Mouse (Mus musculus) liver, embryonic 12.5 days (tissue): ENCODE data around the gene H2afy2. TPM values are rescaled to one million over a fixed set of nuclear protein-coding genes. Genes with fewer than 3 reads are reported as not detected.

ENCODE experiments used
- ATAC-seq: fragments of 200-750 bp; cut with Nextera tagmentation; 2 replicates; pipeline ENCODE4 v1.8.0; 2017; ENCODE audit warnings: moderate number of reproducible peaks, mild to moderate bottlenecking, moderate library complexity
- H3K27ac ChIP-seq: fragments of 300-500 bp; sonication (generic); 2 replicates; pipeline ENCODE4 v1.5.1; 2016; ENCODE audit warnings: mild to moderate bottlenecking
- H3K27me3 ChIP-seq: fragments of 300-500 bp; sonication (generic); replicated peaks from 2 replicates; pipeline ENCODE4 v1.6.1; 2016; ENCODE audit warnings: mild to moderate bottlenecking, moderate library complexity
- H3K36me3 ChIP-seq: fragments of 300-500 bp; sonication (generic); 2 replicates; pipeline ENCODE4 v1.6.1; 2016; ENCODE audit warnings: mild to moderate bottlenecking, moderate library complexity
- H3K4me1 ChIP-seq: fragments of 300-500 bp; sonication (generic); 2 replicates; pipeline ENCODE4 v1.6.1; 2016
- H3K4me2 ChIP-seq: fragments of 300-500 bp; sonication (generic); 2 replicates; pipeline ENCODE4 v1.6.1; 2016; ENCODE audit warnings: mild to moderate bottlenecking, moderate library complexity
- H3K4me3 ChIP-seq: fragments of 300-500 bp; sonication (generic); 2 replicates; pipeline ENCODE4 v1.5.1; 2016; ENCODE audit warnings: mild to moderate bottlenecking, moderate library complexity
- H3K9ac ChIP-seq: fragments of 300-500 bp; sonication (generic); 2 replicates; pipeline ENCODE4 v1.6.1; 2016; ENCODE audit warnings: mild to moderate bottlenecking, moderate library complexity
- H3K9me3 ChIP-seq: fragments of 300-500 bp; sonication (generic); replicated peaks from 2 replicates; pipeline ENCODE4 v1.6.1; 2016; ENCODE audit warnings: mild to moderate bottlenecking, moderate library complexity
- WGBS: fragments of 180-500 bp; shearing (Covaris S2); methylation state at CpG from one replicate; pipeline ENCODE4 v1.1.7; 2016; ENCODE audit not compliant: insufficient replicate concordance; 5-methylcytosine and 5-hydroxymethylcytosine counted together
- polyA plus RNA-seq: library from polyadenylated mRNA; unstranded; fragments of >200 nt; fragmentation: Nextera tagmentation; extraction: Ambion mirVana; gene quantifications from 2 replicates; pipeline ENCODE4 v1.2.1, GENCODE M21; 2016

Gene H2afy2
- polyA plus RNA-seq, 1 experiment from 2014 or later = 17.3 TPM

GRCm38 (mm10) chr10:61742336-61742735, 41.6 kb downstream of the H2afy2 start:
- ATAC-seq = no peak
- H3K4me3 ChIP-seq = no peak overlapping the region

GRCm38 (mm10) chr10:61741873-61742272, 42.1 kb downstream of the H2afy2 start:
- ATAC-seq = no peak
- Histone ChIP-seq H3K9me3 (peaks cover 9% of the 10 kb centered on the region), H3K4me2 (no peak overlapping the region), H3K4me3 (no peak overlapping the region), H3K27ac (no peak overlapping the region), H3K4me1 (no peaks in the 10 kb centered on the region), H3K9ac (no peak overlapping the region), H3K36me3 (peaks cover 28% of the 10 kb centered on the region), H3K27me3 (no peaks in the 10 kb centered on the region)
- 68% methylated on average over 4 of the region's 4 CpGs for WGBS

More at GRCm38 (mm10) chr10:61742336-61742735, 41.6 kb downstream of the H2afy2 start:
- H3K27ac ChIP-seq = no peak overlapping the region
- no peaks in the 10 kb centered on the region for H3K4me1 ChIP-seq
- 77% methylated on average over 8 of the region's 8 CpGs for WGBS
- H3K27me3 ChIP-seq = no peaks in the 10 kb centered on the region
- H3K9me3 ChIP-seq = peaks cover 9% of the 10 kb centered on the region
- H3K4me2 ChIP-seq = no peak overlapping the region
- H3K36me3 ChIP-seq = peaks cover 32% of the 10 kb centered on the region
- H3K9ac ChIP-seq = no peak overlapping the region

- ATAC-seq = no peak
- H3K4me3 ChIP-seq = no peak overlapping the region
- H3K9ac ChIP-seq = no peak overlapping the region
- no peak overlapping the region for H3K4me2 ChIP-seq
- H3K36me3 ChIP-seq = peaks cover 23% of the 10 kb centered on the region
- H3K4me1 ChIP-seq = no peaks in the 10 kb centered on the region
- no peaks in the 10 kb centered on the region for H3K27me3 ChIP-seq
- H3K9me3 ChIP-seq = peaks cover 9% of the 10 kb centered on the region
- no peak overlapping the region for H3K27ac ChIP-seq
- 64% methylated on average over 1 of the region's 1 CpGs for WGBS
These were observed 42.6 kb downstream of the H2afy2 start for GRCm38 (mm10) chr10:61741306-61741705.

- no peak for ATAC-seq
- Histone ChIP-seq H3K27me3 (no peaks in the 10 kb centered on the region), H3K9ac (no peak overlapping the region), H3K36me3 (0 out of 2 replicates have a peak, but pooled peaks cover 5% of the 10 kb centered on the region), H3K4me3 (no peak overlapping the region), H3K9me3 (no peaks in the 10 kb centered on the region), H3K4me2 (no peak overlapping the region), H3K4me1 (no peaks in the 10 kb centered on the region), H3K27ac (no peak overlapping the region)
- 68% methylated on average over 4 of the region's 4 CpGs for WGBS
These were observed 45.8 kb downstream of the H2afy2 start for GRCm38 (mm10) chr10:61738126-61738525.

GRCm38 (mm10) chr10:61737537-61737936, 46.4 kb downstream of the H2afy2 start:
- no peak overlapping the region for H3K27ac ChIP-seq
- no peak overlapping the region for H3K9ac ChIP-seq
- no peak overlapping the region for H3K4me3 ChIP-seq
- H3K4me2 ChIP-seq = no peak overlapping the region
- no peaks in the 10 kb centered on the region for H3K9me3 ChIP-seq
- H3K4me1 ChIP-seq = no peaks in the 10 kb centered on the region
- 0 out of 2 replicates have a peak, but pooled peaks cover 4% of the 10 kb centered on the region for H3K36me3 ChIP-seq
- WGBS = 81% methylated on average over 1 of the region's 1 CpGs
- no peaks in the 10 kb centered on the region for H3K27me3 ChIP-seq
- no peak for ATAC-seq

- H3K27ac ChIP-seq = no peak overlapping the region
- H3K4me3 ChIP-seq = no peak overlapping the region
- H3K36me3 ChIP-seq = no peaks in the 10 kb centered on the region
- no peak overlapping the region for H3K9ac ChIP-seq
- no peak overlapping the region for H3K4me2 ChIP-seq
- H3K27me3 ChIP-seq = no peaks in the 10 kb centered on the region
- 69% methylated on average over 10 of the region's 10 CpGs for WGBS
- H3K4me1 ChIP-seq = no peaks in the 10 kb centered on the region
- no peak for ATAC-seq
- H3K9me3 ChIP-seq = no peaks in the 10 kb centered on the region
These were observed 47.3 kb downstream of the H2afy2 start for GRCm38 (mm10) chr10:61736671-61737078.

GRCm38 (mm10) chr10:61734377-61734776, 49.6 kb downstream of the H2afy2 start:
- no peak for ATAC-seq
- Histone ChIP-seq H3K27me3 (no peaks in the 10 kb centered on the region), H3K9ac (no peak overlapping the region), H3K36me3 (0 out of 2 replicates have a peak, but pooled peaks cover 5% of the 10 kb centered on the region), H3K4me1 (no peaks in the 10 kb centered on the region), H3K27ac (no peak overlapping the region), H3K4me2 (no peak overlapping the region), H3K9me3 (no peaks in the 10 kb centered on the region), H3K4me3 (no peak overlapping the region)
- WGBS = 34% methylated on average over 3 of the region's 3 CpGs

GRCm38 (mm10) chr10:61730171-61730570, 53.8 kb downstream of the H2afy2 start:
- H3K9ac ChIP-seq = no peak overlapping the region
- H3K27ac ChIP-seq = no peak overlapping the region
- WGBS = 77% methylated on average over 6 of the region's 6 CpGs
- H3K36me3 ChIP-seq = 0 out of 2 replicates have a peak, but pooled peaks cover 5% of the 10 kb centered on the region
- no peak overlapping the region for H3K4me3 ChIP-seq
- no peak overlapping the region for H3K4me2 ChIP-seq
- ATAC-seq = no peak
- no peaks in the 10 kb centered on the region for H3K4me1 ChIP-seq
- no peaks in the 10 kb centered on the region for H3K9me3 ChIP-seq
- H3K27me3 ChIP-seq = no peaks in the 10 kb centered on the region

GRCm38 (mm10) chr10:61729181-61729580, 54.8 kb downstream of the H2afy2 start:
- Histone ChIP-seq H3K36me3 (0 out of 2 replicates have a peak, but pooled peaks cover 5% of the 10 kb centered on the region), H3K9ac (no peak overlapping the region), H3K4me2 (no peak overlapping the region), H3K4me3 (no peak overlapping the region), H3K27ac (no peak overlapping the region), H3K9me3 (no peaks in the 10 kb centered on the region), H3K4me1 (no peaks in the 10 kb centered on the region), H3K27me3 (no peaks in the 10 kb centered on the region)
- ATAC-seq = no peak
- 68% methylated on average over 11 of the region's 11 CpGs for WGBS

GRCm38 (mm10) chr10:61723271-61723670, 60.7 kb downstream of the H2afy2 start:
- Histone ChIP-seq H3K36me3 (no peaks in the 10 kb centered on the region), H3K9me3 (no peaks in the 10 kb centered on the region), H3K4me3 (no peak overlapping the region), H3K9ac (no peak overlapping the region), H3K4me2 (no peak overlapping the region), H3K27ac (no peak overlapping the region), H3K4me1 (no peaks in the 10 kb centered on the region), H3K27me3 (no peaks in the 10 kb centered on the region)
- WGBS = 63% methylated on average over 6 of the region's 6 CpGs
- ATAC-seq = no peak

- no peaks in the 10 kb centered on the region for H3K27me3 ChIP-seq
- H3K9me3 ChIP-seq = no peaks in the 10 kb centered on the region
- H3K9ac ChIP-seq = no peak overlapping the region
- no peaks in the 10 kb centered on the region for H3K36me3 ChIP-seq
- H3K27ac ChIP-seq = no peak overlapping the region
- no peak overlapping the region for H3K4me2 ChIP-seq
- H3K4me1 ChIP-seq = no peaks in the 10 kb centered on the region
- H3K4me3 ChIP-seq = no peak overlapping the region
- ATAC-seq = no peak
- WGBS = 56% methylated on average over 3 of the region's 3 CpGs
These were observed 61.7 kb downstream of the H2afy2 start for GRCm38 (mm10) chr10:61722215-61722614.

- H3K4me1 ChIP-seq = peaks cover 10% of the 10 kb centered on the region
- no peaks in the 10 kb centered on the region for H3K36me3 ChIP-seq
- H3K9me3 ChIP-seq = no peaks in the 10 kb centered on the region
- H3K4me2 ChIP-seq = no peak overlapping the region
- no peak overlapping the region for H3K27ac ChIP-seq
- no peak for ATAC-seq
- H3K9ac ChIP-seq = no peak overlapping the region
- H3K4me3 ChIP-seq = no peak overlapping the region
- no peaks in the 10 kb centered on the region for H3K27me3 ChIP-seq
- 78% methylated on average over 7 of the region's 7 CpGs for WGBS
These were observed 63.6 kb downstream of the H2afy2 start for GRCm38 (mm10) chr10:61720331-61720730.
